Mouse (Mus musculus) spleen, postnatal 14 days (tissue): ENCODE results near the gene Ptger4.

ENCODE experiments used
- DNase-seq, 2 experiments: peaks; one replicate each; pipeline ENCODE4 v3.0.0; 2021 to 2022; ENCODE audit warnings: low spot score in 2 of 2

Ptger4 gene

DNA sequence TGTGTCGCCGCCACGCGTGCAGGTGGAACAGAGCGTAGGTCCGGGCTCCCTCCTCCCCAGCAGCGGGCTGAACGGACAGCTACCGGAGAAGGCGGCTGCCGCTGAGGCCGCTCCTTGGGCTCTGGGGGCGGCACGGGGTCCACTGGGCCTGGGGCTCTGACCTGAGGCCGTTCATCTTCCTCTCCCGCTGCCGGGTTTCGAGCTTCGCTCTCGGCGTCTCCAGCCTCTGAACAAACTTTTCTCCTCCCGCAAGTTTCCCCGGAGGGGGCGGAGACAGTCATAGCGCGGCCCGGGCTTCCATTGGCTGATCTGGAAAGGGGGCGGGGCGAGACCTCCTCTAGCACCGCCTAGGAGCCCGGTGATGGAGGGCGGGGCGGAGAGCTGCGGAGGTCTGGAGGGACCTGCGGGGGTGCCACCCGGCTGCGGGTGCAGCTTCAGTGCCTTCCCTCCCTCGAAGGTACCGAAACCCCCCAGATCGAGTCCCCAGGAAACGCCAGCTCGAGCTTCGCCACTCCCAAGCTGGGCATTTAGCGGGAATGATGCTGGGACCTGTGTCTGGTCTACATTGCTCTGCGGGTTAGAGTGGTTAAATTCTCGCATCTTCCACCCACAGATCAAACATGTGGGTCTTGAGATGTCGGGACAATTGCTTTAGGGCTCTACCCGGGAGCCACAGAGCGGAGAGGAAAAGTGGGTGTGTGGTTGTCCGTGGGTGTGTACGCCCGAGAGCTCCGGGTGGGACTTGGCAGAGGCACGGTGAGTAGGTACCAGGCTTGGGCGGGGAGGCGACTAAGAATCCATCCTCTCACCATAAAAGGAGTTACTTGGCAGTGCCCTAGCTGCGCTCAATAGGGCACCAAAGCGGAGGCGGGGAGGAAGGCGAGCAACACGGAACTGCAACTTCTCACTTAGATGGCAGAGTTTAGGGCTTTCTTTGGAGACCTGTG, at the start of gene Ptger4:
Ptger4 (minus strand) TSS at position 229 of the 947 bp plus-strand sequence.
- DNase-seq: peak; percentile 95 to 96

DNA sequence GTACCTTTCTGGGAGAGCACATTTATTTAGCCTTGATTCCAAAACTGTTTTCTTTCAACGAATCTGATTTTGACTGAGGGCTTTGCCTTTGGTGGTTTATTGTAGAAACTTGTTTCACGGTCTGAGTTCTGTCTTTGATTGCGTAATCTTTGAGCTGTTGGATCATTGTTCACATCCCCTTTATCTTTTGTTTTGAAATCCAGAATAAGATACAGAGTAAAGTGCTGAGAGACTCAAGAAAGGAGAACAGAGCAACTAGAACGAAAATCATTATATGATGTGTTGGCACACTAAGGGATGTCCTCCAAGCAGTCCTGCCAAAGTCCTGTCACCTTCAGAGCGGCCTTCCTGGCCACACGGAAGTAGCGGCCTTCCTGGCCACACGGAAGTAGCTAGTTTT, 44.4 kb upstream of the Ptger4 start:
- no peak for DNase-seq

DNA sequence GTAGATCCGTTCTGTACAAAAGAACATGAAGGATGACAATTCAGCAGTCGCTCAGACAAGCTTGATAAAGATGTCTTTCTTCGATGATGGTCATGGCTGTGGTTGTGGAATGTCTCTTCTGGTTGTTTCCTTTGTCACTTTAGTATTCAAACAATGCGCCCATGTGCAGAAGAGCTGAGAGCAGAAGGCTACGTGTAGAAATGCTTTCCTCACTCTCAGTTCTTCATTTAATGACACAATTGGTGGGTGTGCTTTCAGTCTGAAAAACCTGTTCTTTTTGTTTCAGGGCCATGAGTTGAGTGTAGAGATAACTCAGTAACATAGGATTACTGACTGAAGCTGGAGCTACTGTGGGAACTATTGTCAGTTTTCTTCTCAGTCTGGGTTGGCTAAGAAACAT, 43.1 kb upstream of the Ptger4 start:
- no peak for DNase-seq

DNA sequence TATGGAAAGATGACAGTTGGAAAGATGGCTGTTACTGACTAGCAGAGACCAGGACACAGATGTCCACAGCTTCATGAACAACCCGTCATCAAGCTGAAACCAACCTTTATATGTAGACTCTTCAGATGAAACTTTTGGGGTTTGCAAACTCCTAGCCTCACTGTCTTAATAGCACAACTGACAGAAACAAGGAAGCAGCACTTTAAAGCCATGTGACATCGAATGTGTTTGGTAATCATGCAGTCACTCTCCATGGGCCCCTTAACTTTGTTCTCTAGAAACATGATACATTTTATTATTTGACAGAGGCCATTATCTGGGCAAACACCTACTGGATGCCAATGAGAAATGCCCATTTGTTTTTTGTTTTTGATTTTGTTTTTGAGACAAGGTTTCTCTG, 37.3 kb upstream of the Ptger4 start:
- DNase-seq: no peak

DNA sequence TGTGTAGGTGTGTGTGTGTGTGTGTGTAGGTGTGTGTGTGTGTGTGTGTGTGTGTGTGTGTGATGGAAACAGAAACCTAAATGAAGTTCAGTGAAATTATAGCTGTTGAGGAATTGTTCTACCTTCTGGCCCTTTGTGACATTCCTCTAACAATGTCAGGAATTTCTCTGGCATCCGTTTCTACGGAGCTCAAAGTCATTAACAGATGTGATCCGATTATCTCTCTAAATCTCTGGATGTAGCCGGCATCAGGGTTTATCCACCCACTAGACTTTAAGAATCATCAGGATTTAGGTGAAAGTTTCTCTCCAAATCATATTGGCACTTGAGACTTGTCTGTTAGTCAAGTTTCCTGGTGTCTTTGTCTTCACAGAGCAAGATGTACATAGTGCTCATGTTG, 35.8 kb upstream of the Ptger4 start:
- no peak for DNase-seq

DNA sequence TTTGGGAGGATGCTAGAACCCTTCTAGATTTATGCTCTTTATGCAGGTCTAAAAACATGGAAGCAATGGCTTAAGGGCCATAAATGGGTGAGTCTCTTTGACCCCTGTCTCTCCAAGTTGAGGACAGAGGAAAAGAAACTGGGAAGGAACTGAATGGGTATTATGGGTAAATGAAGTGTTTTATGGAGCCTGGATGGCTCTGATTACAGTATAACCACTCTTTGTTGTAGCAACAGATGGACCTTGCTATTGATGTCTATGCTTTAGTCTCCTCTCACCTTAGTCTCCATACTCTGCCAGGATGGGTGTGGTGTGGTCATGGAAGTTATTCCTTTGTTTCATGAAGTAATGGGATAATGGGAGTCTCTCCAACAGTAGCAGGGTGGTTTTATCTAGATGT, 34.5 kb upstream of the Ptger4 start:
- no peak for DNase-seq

DNA sequence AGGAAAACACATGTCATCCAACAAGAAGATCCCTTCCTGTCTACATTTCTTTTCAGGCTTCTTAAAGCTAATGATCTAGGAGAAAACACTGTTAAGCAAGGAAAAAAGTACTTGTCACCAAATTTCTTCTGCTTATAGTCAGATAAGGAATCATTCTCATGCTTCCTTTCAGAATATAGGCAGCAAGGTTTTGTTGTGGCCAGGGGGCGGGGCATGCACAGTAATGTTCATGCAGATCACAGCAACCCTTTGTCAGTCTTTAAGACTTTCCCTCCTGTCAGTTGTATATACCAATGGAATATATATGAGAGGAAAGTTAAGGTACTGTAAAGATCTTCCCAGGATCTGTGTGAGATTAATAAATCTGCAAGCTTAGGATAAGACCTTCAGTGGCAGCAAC, 30.0 kb upstream of the Ptger4 start:
- no peak for DNase-seq

DNA sequence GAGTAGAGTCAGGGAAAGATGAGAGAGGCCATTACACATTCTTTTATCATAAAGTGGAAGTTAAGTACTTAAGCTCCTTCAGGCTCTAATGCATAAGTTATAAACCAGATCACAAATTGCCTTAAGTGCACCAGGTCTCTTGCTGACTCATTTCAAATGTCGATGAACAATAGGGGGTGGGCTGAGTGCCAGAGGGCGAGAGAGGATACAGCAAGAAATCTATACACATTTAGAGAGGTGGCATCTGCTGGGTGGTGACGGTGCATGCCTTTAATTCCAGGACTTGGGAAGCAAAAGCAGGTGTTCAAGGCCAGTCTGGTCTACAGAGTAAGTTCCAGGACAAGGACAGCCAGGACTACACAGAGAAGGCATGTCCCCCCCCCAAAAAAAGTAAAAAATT, 22.1 kb upstream of the Ptger4 start:
- DNase-seq: no peak

DNA sequence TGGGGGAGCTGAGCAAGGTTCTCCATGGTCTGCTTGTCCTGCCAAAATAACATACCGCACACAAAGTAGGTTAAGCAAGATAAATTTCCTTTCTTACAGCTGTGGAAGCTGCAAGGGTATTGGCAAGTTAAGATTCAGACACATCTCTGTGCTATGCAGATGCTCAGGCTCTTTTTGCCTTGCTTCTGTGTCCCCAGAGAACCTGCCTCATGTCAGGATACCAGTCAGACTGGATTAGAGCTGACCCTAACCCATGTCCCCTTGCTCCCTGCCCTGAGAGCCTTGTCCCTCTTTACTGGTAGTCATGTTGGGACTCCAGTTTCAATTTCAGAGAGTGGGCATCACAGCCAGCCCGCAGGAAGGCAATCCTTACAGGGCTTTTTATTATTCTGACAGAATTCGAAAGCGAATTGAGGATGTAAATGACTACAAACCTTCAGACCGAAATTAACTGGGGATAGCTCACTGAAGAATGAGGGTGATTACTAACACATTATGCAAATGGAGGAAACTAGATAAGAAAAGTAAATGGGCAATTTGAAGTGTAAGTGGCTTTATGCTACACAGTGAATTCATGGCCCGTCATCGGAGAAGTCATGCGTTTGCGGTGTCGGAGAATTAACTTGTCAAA, 19.0 kb upstream of the Ptger4 start:
- DNase-seq: no peak

DNA sequence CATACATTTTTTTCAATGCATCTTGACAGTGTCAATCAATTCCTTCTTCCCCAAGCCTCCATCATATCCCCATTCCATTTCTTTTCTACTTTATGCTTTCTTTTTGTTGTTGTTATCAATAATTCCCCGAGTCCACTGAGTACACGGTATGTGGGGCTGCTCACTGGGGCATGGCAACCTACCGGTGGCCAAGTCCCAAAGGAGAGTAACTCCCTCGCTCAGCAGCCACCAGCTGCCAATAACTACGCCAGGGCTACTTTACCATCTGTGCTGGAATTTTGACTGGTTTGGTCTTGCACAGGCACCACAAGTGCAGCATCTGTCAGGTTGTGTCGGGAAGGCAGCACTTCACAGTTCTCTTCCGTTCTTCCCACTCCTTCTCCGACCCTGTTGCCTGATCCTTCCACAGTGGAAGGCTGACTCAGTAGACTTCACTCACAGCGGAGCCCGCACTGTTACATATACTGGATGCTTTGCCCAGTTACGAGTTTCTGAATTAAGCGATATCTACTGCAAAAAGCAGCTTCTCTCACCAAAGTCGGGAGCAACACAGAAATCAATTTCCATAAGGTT, 18.2 kb upstream of the Ptger4 start:
- DNase-seq: no peak

DNA sequence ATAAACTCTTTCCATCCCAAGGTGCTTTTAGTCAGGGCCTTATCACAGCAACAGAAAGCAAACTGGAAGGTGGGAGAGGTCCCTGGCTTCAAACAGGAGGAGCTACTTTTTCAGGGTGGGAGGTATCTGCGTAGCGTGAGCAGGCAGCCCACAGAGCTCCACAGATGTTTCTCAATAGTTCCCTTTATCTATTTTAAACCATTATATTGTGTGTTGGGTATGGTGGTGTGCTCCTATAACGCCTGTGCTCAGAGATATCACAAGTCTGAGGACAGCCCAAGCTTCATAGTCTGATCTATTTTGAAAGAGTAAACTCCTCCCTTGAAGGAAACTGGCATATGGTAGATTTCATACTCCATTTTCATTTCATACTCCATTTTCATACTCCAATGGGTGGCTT, 17.0 kb upstream of the Ptger4 start:
- DNase-seq: no peak

DNA sequence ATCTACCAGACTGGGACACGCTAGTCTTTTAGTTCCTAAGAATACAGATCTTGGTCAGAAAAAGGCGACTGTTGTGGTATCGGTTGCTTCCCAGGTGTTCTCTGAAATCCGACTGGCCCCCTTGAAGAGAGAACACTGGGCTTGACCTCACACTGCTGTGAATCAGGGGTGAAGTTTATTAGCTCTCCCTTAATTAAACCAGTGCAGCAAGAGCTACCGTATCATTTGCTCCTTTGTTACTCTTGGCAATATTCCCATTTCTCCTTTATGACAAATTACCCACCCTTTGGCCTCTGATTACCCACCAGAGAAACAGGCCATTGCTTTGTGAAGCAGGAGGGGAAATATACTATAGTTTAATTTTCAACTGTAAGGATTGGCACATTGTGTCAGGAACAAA, 16.2 kb upstream of the Ptger4 start:
- no peak for DNase-seq

DNA sequence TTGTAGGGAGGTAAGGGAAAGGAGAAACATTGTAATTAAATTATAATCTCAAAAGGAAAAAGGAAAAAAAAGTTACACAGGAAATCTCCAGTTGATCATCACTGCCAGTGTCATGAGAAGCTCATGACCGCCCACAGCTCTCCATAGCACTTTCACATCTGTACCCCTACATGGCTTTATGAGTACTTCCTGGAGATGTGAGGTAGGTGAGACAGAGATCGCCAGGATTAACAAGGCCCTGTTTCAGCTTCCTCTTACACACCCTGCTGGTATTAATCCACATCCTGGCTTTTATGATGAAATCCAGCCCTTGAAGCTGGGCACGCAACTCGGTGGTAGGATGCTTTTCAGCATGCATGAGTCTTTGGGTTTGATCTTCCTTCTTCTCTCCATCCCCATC, 6.2 kb upstream of the Ptger4 start:
- no peak for DNase-seq

DNA sequence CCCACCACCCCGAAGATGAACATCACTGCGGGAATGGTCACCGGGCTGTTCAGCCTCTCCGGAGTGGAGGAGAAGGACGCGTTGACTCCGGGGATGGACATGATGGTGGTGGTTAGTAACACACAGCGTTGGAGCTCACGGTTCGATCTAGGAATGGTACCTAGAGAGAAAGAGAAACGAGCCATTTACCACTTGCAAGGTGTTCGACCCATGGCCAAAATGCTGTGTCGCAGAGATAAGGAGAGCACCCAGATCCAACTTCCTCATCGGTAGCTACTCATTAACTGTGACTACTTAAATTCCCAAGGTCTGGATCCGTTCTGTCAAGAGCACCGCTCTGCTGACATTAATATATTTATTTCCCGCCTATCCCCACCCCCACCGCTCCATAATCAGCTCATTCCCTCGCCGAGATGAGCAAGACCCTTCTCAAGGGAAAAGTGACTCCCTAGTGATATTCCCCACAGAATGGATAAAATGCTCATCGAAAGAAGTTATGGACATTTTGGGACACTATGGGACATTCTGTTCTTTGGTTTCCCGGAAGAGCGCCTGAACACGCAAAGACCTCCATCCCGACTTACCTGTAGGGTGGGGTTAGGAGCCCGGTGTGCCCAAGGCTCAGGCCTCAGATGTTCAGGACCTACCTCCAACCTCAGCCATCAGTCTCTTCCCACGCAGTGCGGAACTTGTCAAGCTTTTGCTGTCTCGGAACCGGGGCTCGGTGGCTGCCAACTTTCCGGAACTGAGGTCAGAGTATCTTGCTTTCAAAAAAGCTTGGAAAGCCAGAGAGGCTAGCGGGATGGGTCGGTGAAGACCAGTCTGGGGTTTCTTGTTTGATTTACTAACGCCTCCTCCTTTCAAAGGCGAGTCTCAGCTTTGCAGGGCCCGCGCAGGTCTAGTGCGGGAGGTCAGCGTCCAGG, 690 bp downstream of the Ptger4 start:
- DNase-seq: no peak

DNA sequence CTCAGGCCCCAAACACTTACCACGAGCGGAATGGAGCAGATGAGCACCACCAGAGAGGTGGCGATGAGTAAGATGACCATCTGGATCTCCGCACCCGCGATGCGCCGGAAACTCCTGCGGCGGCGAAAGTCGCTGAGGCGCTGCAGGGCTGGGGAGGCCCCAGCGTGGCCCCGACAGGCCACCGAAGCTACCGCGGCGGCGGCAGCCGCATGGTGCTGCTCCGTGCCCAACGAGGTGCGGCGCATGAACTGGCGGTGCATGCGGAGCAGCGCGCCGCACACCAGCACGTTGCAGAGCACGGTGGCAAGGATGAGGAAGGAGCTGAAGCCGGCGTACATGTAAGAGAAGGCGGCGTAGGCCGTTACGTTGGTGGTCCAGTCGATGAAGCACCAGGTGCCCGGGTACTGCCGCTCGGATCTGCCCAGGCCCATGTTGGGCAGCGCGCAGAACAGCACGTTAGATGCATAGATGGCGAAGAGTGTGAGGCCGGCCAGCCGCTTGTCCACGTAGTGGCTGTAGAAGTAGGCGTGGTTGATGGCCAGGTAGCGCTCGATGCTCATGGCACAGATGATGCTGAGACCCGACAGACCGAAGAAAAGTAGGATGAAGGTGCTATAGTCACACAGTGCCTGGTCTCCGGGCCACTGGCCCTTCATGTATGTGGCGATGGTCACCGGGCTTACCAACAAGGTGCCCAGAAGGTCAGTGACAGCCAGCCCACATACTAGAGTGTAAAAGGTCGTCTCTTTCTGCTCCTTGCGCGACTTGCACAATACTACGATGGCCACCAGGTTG, 1.5 kb downstream of the Ptger4 start:
- DNase-seq: peak; percentile 23 to 37

DNA sequence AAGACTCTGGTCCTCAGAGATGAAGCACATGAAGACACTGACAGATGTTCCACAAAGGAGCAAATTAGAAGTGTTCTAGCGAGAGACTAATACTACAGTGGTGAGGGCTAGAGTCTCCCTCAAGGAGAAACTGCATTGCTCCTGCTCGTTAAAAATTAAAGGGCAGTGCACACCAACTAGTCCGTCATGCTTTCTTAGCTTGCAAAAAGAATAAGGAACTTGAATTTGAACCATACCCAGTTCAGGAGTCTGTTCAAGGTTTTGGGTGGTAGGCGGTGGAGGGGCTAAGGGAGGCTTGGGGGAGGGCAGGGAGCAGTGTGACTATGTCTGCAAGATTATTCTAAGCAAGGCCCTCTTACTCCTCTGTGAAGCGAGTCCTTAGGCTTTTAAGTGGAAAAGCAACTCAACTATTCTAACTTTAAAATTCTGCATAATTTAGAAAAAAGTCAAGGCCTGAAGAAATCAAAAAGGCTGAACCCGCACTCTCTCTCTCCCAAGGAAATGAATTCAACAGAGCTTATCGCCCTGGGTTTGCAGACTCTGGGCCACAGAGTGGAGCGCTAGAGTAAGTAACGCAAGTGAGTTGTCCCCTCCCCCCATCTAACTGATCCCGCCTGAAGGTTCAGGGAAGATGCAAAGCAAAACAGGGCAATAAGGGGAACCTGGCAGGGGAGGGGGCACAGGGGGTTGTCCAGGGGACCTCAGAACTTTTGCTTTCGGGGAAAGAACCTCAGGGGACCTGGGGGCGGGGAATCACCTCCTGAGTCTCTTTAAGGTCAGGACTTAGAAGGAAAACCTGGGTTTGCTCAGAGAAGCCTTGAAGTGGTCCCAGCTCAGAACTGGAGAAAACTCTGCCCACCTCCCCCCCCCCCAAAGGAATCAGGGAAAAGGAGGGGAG, 2.4 kb downstream of the Ptger4 start:
- DNase-seq: no peak

DNA sequence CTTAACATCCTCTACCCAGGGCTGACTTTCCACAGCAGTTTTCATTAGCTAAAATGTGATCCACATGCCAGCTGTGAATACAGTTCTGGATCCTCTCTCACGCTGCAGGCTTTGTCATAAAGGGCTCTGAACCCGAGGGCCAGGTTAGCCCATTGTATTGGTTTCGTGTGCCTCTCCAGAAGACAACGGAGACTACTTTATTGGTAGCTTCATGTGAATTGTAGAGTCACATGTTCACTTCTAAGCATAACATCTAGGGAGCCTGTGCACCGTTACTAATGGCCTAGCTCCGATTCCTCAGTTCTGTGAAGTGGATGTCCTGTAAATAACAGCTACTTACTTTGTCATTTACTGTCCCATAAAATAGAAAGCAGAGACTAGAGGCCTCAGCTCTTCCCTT, 3.6 kb downstream of the Ptger4 start:
- DNase-seq: no peak

DNA sequence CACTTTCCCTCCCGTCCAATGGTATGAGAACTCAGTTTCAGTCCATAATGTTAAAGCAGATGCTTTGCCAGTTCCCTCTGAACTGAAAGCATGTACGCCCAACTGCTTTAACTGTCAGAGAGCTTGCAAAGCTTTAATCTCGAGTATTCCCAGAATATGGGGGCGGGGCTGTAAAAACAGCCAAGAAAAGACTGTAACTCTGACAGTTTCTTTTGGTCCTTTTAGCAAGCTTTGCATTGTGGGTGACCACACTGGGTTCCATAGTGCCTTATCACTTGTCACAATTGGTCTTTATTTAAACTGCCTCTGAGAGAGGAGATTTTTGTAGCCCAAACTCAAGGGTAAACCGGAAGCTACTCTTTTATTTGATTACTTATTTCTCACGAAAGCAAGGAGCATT, 4.1 kb downstream of the Ptger4 start:
- no peak for DNase-seq

DNA sequence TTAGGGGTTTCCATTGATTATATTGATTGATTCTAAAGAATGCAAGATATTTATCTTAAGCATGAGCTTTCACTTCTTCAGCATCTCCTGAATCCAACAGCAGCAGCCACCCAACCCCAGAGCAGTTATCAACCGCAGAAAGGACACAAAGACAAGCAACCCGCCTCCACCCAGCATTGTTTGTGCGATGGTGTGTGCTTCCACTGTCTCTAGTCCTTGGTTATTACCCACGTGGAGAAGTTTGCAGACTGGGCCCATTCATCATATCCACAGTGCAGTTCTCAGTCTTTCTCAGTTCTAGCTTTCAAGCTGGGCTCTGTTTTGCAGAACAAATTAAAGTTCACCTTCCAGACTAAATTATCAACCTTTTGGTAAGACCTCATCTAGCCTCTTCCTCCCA, 4.6 kb downstream of the Ptger4 start:
- DNase-seq: no peak

DNA sequence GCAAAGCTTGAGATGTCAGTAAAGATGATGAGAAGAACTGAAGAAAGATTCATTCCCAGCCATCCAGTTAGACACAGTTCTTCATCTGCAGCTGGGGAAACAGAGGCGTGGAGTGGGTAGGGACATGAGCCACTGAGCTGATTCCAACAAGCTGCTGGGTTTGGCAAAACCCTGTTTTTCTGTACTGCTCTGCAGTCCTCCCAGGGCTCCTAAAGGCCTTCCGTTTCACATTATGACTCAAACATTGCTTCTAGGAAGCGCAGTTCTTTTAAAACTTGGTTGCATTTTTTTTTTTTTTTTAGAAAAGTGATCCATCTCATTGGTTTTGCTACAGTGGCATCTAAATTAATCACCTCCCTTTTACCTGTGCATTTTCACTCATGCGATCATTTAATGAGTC, 5.4 kb downstream of the Ptger4 start:
- DNase-seq: no peak
